ENCODE assay signal across 21 mouse cellular contexts in the genomic region with DNA sequence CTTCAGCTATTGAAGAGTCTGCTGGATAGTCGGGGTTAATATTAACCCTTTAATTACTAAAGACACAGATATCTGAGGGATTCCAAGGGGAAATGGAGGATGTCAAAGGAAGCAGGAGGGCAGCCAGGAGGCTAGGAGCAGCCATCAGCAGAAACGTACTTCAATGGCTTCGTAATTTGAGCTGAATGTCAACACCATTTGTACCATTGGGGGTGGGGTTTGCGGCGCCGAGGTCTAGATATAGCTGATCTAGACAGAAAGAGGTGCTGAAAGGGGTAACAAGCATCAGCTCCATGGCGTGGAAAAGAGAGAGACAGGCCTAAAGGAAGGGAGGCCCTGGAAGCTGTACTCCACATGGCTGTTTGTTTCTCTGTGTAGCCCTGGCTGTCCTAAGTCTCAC. TPM values are rescaled to one million over a fixed set of nuclear protein-coding genes. Genes with fewer than 3 reads are reported as not detected.
A peak's percentile ranks its signal among the peaks of the same experiment; 100 is the strongest.
DNase-seq lines count a peak whose midpoint lies in the region; ATAC-seq lines count a peak whose summit lies in the region.
"Had no signal": no experiment of that assay in that cellular context is flagged by ENCODE, and none has a peak within 500 bp of the region (broad histone marks: within the 10 kb centered on the region; RNA-seq: fewer than 3 reads in every experiment).

No protein-coding gene starts in this region.

- DNase-seq in embryo, embryonic 10 days (ENCODE audit: low spot score) = peak; percentile 35
- DNase-seq in embryo, embryonic 9.5 days (ENCODE audit: extremely low spot score) = no peak
- DNase-seq in kidney, postnatal 4 days = no peak
- no peak for DNase-seq in lung, postnatal 36 days
- no peak for DNase-seq in frontal cortex, postnatal 25 days (ENCODE audit: low spot score in 2 of 2)
- DNase-seq: adrenal gland, postnatal 10 days; B cell, adult 2 months; cerebellum, adult 11 months; cerebellum, adult 8-10 months; cerebellum, postnatal 25 days; forebrain, postnatal 0 days; gastrocnemius, adult 2 months; gastrocnemius, postnatal 25 days had no signal

- H3K4me2 ChIP-seq in kidney, embryonic 15.5 days = 0 out of 2 replicates have a peak overlapping the region, but pooled peaks have one; percentile 15
- H3K4me2 ChIP-seq in lung, embryonic 16.5 days (ENCODE audit: low read depth, low read length) = no peak overlapping the region
- H3K4me2 ChIP-seq: forebrain, embryonic 13.5 days; heart, embryonic 15.5 days; hindbrain, embryonic 14.5 days had no signal

- WGBS in kidney, embryonic 15.5 days = 7% methylated on average over 7 of the region's 7 CpGs
- 14% methylated on average over 7 of the region's 7 CpGs for WGBS in lung, embryonic 16.5 days

- no peak overlapping the region for H3K9ac ChIP-seq in kidney, embryonic 15.5 days
- H3K9ac ChIP-seq in lung, embryonic 16.5 days (ENCODE audit: low read length) = no peak overlapping the region
- H3K9ac ChIP-seq: forebrain, embryonic 13.5 days; forebrain, postnatal 0 days; heart, embryonic 15.5 days; hindbrain, embryonic 14.5 days had no signal

- no peaks in the 10 kb centered on the region for H3K27me3 ChIP-seq in kidney, embryonic 15.5 days
- no peaks in the 10 kb centered on the region for H3K27me3 ChIP-seq in lung, embryonic 16.5 days (ENCODE audit: control insufficient read depth, insufficient read depth, low read depth, low read length)
- H3K27me3 ChIP-seq: forebrain, embryonic 13.5 days; heart, embryonic 15.5 days had no signal

- no peaks in the 10 kb centered on the region for H3K9me3 ChIP-seq in kidney, embryonic 15.5 days (replicated peaks)
- H3K9me3 ChIP-seq in lung, embryonic 16.5 days (ENCODE audit: control insufficient read depth, low read length) = no peaks in the 10 kb centered on the region
- H3K9me3 ChIP-seq: forebrain, embryonic 13.5 days; G1E; heart, embryonic 15.5 days; hindbrain, embryonic 10.5 days had no signal

- ATAC-seq in kidney, embryonic 15.5 days (replicated peaks; ENCODE audit: low FRiP score) = no peak
- no peak for ATAC-seq in lung, embryonic 16.5 days (ENCODE audit: low read depth)
- ATAC-seq: CD4-positive, CD25-positive, alpha-beta regulatory T cell, adult 4 months; forebrain, embryonic 13.5 days; forebrain, postnatal 0 days had no signal

- H3K4me1 ChIP-seq in kidney, embryonic 15.5 days = peaks cover 61% of the 10 kb centered on the region
- H3K4me1 ChIP-seq in lung, embryonic 16.5 days (replicated peaks; ENCODE audit: control insufficient read depth, insufficient read depth, low read length) = peaks cover 32% of the 10 kb centered on the region

- H3K4me3 ChIP-seq in kidney, embryonic 15.5 days (replicated peaks) = no peak overlapping the region
- H3K4me3 ChIP-seq in lung, embryonic 16.5 days (ENCODE audit: low read length) = no peak overlapping the region
- H3K4me3 ChIP-seq: forebrain, embryonic 13.5 days; gastrocnemius, adult 2 months; heart, embryonic 15.5 days; hindbrain, embryonic 10.5 days had no signal

- H3K36me3 ChIP-seq in kidney, embryonic 15.5 days = no peaks in the 10 kb centered on the region
- H3K36me3 ChIP-seq in lung, embryonic 16.5 days (ENCODE audit: control insufficient read depth, insufficient read depth, low read length) = no peaks in the 10 kb centered on the region
- H3K36me3 ChIP-seq: G1E; heart, embryonic 15.5 days; hindbrain, embryonic 10.5 days had no signal

- H3K27ac ChIP-seq in kidney, embryonic 15.5 days = peak overlapping the region; percentile 54; the same call in 1 of the 2 replicates
- H3K27ac ChIP-seq in lung, embryonic 16.5 days (ENCODE audit: low read length) = peak overlapping the region; percentile 35; the same call in 1 of the 2 replicates
- H3K27ac ChIP-seq: forebrain, embryonic 13.5 days; gastrocnemius, adult 2 months; heart, embryonic 15.5 days; hindbrain, embryonic 10.5 days; hindbrain, embryonic 14.5 days had no signal

RNA-seq across cellular contexts. Expression of gene Phc2, which starts 7.7 kb away (rescaled TPM):
- 40.3 and 45.5 TPM in 2 replicates for polyA plus RNA-seq in kidney, embryonic 15.5 days (2015; fragmentation: Nextera tagmentation; extraction: Ambion mirVana)
- polyA plus RNA-seq in lung, embryonic 16.5 days (2015; fragmentation: Nextera tagmentation; extraction: Ambion mirVana) = 18.9 and 19.8 TPM in 2 replicates

RNA-seq across cellular contexts. Expression of gene Tlr12, which starts 28.3 kb away (rescaled TPM):
- 2.6 and 2.9 TPM in 2 replicates for polyA plus RNA-seq in kidney, embryonic 15.5 days (2015; fragmentation: Nextera tagmentation; extraction: Ambion mirVana)
- 1.6 and 1.8 TPM in 2 replicates for polyA plus RNA-seq in lung, embryonic 16.5 days (2015; fragmentation: Nextera tagmentation; extraction: Ambion mirVana)
- polyA plus RNA-seq: G1E had no signal

RNA-seq across cellular contexts. Expression of gene Zscan20, which starts 36.9 kb away (rescaled TPM):
- 5.7 and 6.0 TPM in 2 replicates for polyA plus RNA-seq in kidney, embryonic 15.5 days (2015; fragmentation: Nextera tagmentation; extraction: Ambion mirVana)
- 4.2 and 4.5 TPM in 2 replicates for polyA plus RNA-seq in lung, embryonic 16.5 days (2015; fragmentation: Nextera tagmentation; extraction: Ambion mirVana)
